Mouse (Mus musculus) urinary bladder, postnatal 10 days (tissue): ENCODE results near the gene Abcf1.
"Not testable (repeated sequence)": the region's sequence is repeated elsewhere in the genome, so short reads cannot be mapped to it uniquely, and the experiment has no call there.

Experiments used
- DNase-seq: peaks from one replicate; pipeline ENCODE4 v3.0.0; 2022; ENCODE audit warnings: low spot score

Abcf1 gene

GRCm38 (mm10) chr17:35969418-35970389 lies at the start of gene Abcf1:
Abcf1 (minus strand) TSS chr17:35969761.
- peak; percentile 98 for DNase-seq

- no peak for DNase-seq
Observed at GRCm38 (mm10) chr17:36018979-36019378, 49.4 kb upstream of the Abcf1 start.

- DNase-seq = no peak
Observed at GRCm38 (mm10) chr17:36017046-36017445, 47.5 kb upstream of the Abcf1 start.

GRCm38 (mm10) chr17:36014977-36015376 lies 45.4 kb upstream of the Abcf1 start:
- no peak for DNase-seq

- DNase-seq = not testable (repeated sequence)
Observed at GRCm38 (mm10) chr17:36004409-36004808, 34.8 kb upstream of the Abcf1 start.

- no peak for DNase-seq
Observed at GRCm38 (mm10) chr17:36003331-36003730, 33.8 kb upstream of the Abcf1 start.

- no peak for DNase-seq
Observed at GRCm38 (mm10) chr17:36001966-36002365, 32.4 kb upstream of the Abcf1 start.

GRCm38 (mm10) chr17:36001121-36001897 lies 31.7 kb upstream of the Abcf1 start:
- DNase-seq = no peak

GRCm38 (mm10) chr17:36000349-36000748 lies 30.8 kb upstream of the Abcf1 start:
- DNase-seq = no peak

GRCm38 (mm10) chr17:35999356-35999755 lies 29.8 kb upstream of the Abcf1 start:
- no peak for DNase-seq

GRCm38 (mm10) chr17:35998545-35999305 lies 29.2 kb upstream of the Abcf1 start:
- no peak for DNase-seq

GRCm38 (mm10) chr17:35997713-35998510 lies 28.4 kb upstream of the Abcf1 start:
- DNase-seq = no peak

- peak; percentile 86 for DNase-seq
Observed at GRCm38 (mm10) chr17:35996949-35997348, 27.4 kb upstream of the Abcf1 start.

GRCm38 (mm10) chr17:35994879-35995240 lies 25.3 kb upstream of the Abcf1 start:
- DNase-seq = no peak

- no peak for DNase-seq
Observed at GRCm38 (mm10) chr17:35994175-35994878, 24.8 kb upstream of the Abcf1 start.

GRCm38 (mm10) chr17:35993675-35994074 lies 24.1 kb upstream of the Abcf1 start:
- peak; percentile 34 for DNase-seq

- DNase-seq = no peak
Observed at GRCm38 (mm10) chr17:35991781-35992180, 22.2 kb upstream of the Abcf1 start.

- no peak for DNase-seq
Observed at GRCm38 (mm10) chr17:35981776-35982175, 12.2 kb upstream of the Abcf1 start.

- no peak for DNase-seq
Observed at GRCm38 (mm10) chr17:35980363-35980754, 10.8 kb upstream of the Abcf1 start.
